Mouse (Mus musculus): ENCODE data around the gene C87436. TPM values are rescaled to one million over a fixed set of nuclear protein-coding genes. Genes with fewer than 3 reads are reported as not detected.
"Not testable (repeated sequence)": the region's sequence is repeated elsewhere in the genome, so short reads cannot be mapped to it uniquely, and the experiment has no call there.

C87436 gene
- total and polyA plus RNA-seq, 3 experiments = 8.7 to 22.3 (median 18.4) TPM

DNA sequence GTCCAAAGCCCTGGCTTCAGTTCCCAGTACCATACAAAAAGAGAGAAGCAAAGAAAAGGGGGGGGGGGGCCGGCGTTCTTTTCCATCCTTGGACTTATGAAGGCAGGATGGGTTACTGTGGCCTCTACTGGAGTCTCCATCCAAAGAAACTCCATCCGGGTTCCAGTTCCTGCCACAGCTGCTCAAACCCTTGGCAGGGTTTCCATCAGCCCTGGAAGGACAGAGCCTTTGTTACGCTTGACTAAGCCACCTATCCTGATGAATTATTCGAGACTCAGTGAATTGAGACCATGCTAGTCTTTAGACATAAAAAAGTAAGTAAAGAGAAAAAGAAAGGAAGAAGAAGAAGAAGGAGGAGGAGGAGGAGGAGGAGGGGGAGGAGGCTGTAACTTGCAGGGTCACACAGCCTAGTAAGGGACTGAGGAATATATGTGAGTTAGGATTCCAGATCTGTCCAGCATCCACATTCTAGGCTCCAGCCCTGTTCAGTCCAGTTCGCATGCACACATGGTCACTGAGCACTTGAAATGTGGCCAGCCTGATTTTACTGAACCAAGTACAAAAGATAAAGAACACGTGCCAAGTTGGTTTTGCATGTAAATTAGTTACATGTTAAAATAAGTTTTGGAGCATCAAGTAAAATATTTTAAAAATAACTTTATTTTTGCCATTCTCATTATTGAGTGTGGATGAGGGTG is 47.9 kb downstream of the C87436 start:
- no peak for DNase-seq

- DNase-seq = peak; percentile 91
Measured at GRCm38 (mm10) chr6:86487358-86488148, 49.4 kb downstream of the C87436 start.

DNA sequence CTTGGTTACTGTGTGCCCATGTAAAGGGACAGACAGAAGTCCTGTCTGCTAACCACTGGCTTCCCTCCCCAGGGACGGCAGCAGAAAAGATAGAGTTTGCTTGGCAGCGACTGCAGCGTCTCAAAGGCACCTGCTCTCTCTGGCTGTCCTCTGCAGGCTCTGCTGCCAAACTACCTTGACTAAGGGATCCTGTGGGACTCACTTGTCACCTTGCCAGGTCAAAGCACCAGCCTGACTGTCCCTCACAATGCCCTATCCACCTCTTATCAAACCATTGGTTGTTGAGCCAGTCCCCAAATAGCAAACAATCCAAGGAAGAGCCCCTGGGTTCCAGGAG is 49.9 kb downstream of the C87436 start:
- DNase-seq = no peak

GRCm38 (mm10) chr6:86489945-86490344 is 51.8 kb downstream of the C87436 start:
- no peak for DNase-seq

DNA sequence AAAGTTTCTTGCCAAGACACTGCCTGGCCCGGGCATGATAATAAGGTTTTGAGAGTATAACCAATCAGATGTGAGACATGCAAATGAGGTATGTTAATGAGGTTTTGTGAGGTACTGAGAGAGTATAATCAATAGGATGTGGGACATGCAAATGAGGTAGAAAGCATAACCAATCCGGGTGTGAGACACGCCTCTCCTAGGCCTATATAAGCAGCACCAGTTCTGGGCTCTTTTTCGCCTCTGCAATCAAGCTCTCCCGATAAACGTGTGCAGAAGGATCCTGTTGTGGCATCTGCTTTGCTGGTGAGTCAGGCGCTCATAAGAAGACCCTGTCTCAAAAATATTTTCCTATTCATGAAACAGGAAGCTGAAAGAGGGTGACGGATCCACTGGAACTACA is 52.2 kb downstream of the C87436 start:
- DNase-seq = not testable (repeated sequence)

DNA sequence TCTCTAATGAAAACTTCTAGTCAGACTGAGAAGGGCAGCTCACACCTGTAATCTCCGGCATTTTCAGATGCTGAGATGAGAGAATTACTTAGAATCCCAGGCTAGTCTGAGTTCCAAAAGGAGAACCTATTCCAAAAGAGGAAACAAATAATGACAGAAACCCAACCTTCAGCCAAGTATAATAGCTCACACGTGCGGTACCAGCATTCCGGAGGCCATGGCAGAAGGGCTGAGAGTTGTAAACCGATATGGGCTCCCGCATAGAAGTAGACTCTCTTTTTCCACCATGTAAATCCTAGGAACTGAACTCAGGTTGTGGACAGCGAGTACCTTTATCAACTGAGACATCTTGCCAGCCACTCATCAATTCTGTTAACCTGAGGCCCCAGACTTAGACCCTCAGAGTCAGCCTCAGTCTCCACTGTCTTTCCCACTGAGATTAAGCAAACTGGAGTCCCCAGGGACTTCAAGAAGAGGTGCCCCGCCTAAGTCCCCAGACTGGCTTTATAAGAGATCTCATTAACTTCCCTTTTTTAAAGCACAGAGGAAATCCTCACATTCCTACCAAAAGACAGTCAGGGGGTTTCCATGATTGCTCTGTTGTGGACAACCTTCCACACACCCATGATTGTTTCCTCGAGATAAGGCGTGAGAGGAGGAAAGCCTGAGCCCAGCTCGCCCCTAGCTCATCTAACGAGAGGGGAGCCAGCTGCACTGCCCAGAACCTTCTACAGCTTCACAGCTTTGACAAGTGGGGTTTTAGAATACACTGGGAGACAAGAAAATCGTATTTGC is 55.5 kb downstream of the C87436 start:
- no peak for DNase-seq

DNA sequence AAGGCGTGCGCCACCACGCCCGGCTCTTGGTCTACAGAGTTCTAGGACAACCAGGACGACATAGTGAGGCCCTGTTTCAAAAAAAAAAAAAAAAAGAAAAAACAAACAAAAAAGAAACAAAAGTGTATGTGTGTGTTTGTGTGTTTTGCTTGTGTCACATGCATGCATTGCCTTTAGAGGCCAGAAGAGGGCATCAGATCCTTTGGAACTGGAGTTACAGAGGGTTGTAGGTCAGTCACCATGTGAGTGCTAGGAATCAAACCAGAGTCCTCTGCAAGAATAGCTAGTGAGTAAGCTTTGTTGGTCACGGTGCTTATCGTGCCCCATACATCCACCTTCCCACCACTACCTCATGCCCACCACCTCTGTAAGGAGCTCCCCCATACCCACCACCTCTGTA is 56.6 kb downstream of the C87436 start:
- no peak for DNase-seq

DNA sequence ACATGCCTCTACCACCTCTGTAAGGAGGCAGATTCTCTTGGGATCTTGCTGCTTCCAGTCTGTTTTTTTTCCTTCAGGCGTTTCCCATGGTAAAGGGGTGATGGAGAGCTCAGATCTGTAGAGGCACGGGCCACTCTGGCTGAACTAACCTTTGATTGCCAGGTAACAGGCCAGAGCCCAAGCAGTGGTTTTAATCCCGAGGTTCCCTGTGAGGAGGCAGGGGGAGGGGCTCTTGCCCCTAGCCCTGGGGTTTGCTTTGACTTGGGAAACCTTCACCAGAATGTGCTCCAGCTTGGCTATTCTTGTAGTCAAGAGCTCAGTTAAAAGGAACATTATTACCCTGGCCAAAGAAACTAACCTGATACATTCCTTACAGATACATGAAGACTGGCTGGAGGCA is 57.5 kb downstream of the C87436 start:
- DNase-seq = no peak

GRCm38 (mm10) chr6:86496127-86496526 is 58.0 kb downstream of the C87436 start:
- DNase-seq = no peak

- DNase-seq = no peak
Measured at GRCm38 (mm10) chr6:86496585-86496984, 58.4 kb downstream of the C87436 start.

GRCm38 (mm10) chr6:86497071-86497815 is 59.1 kb downstream of the C87436 start:
- peak; percentile 78 for DNase-seq

- no peak for DNase-seq
Measured at GRCm38 (mm10) chr6:86497942-86498732, 60.0 kb downstream of the C87436 start.

DNA sequence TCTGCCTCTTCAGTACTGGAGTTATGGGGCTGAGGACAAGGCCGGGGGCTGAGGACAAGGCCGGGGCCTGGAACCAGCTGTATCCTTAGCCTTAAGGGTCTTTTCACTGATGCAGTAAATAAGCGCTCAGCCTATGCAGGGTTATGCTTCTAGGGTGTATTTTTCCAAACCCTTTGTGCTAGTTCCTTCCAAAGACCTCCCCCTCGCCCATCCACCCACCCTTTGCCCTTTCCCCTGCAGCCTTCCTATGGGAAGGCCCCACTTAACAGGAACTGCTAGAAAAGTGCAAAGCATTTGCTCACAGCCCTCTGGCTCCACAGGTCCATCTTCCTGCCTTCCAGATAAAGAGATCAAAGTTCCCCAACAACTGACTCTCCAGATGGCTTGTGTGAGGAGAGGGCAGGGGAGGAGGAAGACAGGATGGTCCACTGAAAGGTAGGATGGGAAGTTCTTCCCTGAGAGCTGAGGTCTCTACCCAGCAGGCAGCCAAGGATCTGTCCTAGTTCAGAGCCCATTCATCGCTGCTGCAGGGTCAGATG is 61.5 kb downstream of the C87436 start:
- no peak for DNase-seq

GRCm38 (mm10) chr6:86503513-86503912 is 65.3 kb downstream of the C87436 start:
- no peak for DNase-seq

GRCm38 (mm10) chr6:86505671-86506070 is 67.5 kb downstream of the C87436 start:
- no peak for DNase-seq

GRCm38 (mm10) chr6:86506309-86506708 is 68.1 kb downstream of the C87436 start:
- DNase-seq = no peak

- DNase-seq = no peak
Measured at GRCm38 (mm10) chr6:86507116-86507515, 68.9 kb downstream of the C87436 start.

DNA sequence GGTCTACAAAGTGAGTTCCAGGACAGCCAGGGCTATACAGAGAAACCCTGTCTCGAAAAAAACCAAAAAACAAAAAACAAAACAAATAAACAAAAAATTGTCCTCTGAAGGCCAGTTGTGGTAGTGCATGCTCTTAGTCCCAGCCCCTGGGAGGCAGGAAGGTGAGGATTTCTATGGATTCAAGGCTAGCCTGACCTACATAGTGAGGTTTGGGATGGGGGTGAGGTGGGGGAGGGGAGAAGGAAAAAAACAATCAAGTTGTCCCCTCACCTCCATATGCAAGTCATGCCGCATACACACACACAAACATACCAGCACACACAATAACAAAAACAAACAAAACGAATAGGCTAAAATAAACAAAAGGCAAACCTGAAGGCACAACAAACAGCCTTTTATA is 70.6 kb downstream of the C87436 start:
- DNase-seq = no peak

DNA sequence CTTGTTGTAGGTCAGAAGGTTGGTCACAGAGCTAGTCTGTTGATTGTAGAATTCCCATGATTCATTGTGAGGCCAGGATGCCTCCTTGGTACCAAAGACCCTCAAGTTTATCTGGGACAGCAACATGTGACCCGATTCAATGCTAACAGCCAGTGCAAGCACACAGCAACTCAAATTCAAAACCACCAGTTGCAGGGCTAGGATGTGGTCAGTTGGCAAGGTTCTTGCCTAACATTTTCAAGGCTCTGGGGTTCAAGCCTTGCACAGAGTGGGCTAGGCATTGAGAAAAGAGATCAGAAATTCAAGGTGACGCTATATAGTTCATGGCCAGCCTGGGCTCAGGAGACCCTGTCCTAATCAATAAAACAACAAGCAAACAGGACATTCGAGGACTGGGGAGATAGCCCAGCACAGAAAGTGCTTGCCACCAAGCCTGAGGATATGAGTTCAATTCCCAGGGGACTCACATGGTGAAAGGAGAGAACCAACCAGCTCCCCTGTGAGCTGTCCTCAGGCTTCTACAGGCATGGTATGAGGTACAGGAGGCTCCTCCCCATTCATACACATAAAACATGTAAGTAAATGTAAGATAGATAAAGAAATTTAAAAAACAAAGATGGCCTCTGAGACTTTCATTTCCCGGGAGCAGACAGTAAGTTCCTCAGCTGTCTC is 71.2 kb downstream of the C87436 start:
- no peak for DNase-seq

- no peak for DNase-seq
Measured at GRCm38 (mm10) chr6:86509866-86510200, 71.7 kb downstream of the C87436 start.

DNA sequence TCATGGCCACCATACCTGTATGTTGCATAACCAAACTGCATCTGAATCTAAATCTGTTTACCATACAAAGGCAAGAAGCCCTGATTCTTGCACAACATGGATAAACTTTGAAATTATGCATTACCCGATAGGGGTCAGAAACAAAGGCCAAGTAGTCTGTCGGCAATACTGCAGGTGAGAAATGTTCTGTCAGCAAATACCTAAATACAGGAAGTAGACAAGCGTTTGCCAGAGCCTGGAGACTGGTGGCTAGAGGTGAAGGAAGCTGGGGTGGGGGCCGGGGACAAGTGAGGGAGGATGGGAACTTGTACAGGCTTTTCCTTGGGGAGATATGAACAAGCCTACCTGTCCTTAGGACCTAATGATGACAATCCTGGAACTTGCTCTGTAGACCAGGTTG is 72.8 kb downstream of the C87436 start:
- DNase-seq = no peak

Measured in adrenal gland, adult 2 months (tissue).